Mouse (Mus musculus) neural tube, embryonic 11.5 days (tissue): Measurements from ENCODE around the gene Fez2. TPM values are rescaled to one million over a fixed set of nuclear protein-coding genes. Genes with fewer than 3 reads are reported as not detected.

Source experiments
- ATAC-seq: fragments of 200-750 bp; cut with Nextera tagmentation; 2 replicates; pipeline ENCODE4 v1.8.0; 2017; ENCODE audit warnings: moderate number of reproducible peaks, mild to moderate bottlenecking, moderate TSS enrichment, moderate library complexity; ENCODE audit not compliant: insufficient read depth, low FRiP score, low TSS enrichment
- DNase-seq: peaks from one replicate; pipeline ENCODE4 v3.0.0-alpha.2; 2015; ENCODE audit warnings: low spot score
- H3K27ac ChIP-seq: fragments of 300-500 bp; sonication (generic); 2 replicates; pipeline ENCODE4 v1.5.1; 2014; ENCODE audit warnings: low read depth, mild to moderate bottlenecking, low read length
- H3K27me3 ChIP-seq: fragments of 300-500 bp; sonication (generic); 2 replicates; pipeline ENCODE4 v1.6.1; 2014; ENCODE audit warnings: mild to moderate bottlenecking, low read length, mixed read lengths; ENCODE audit not compliant: control insufficient read depth, insufficient read depth
- H3K36me3 ChIP-seq: fragments of 300-500 bp; sonication (generic); 2 replicates; pipeline ENCODE4 v1.6.1; 2014; ENCODE audit warnings: mild to moderate bottlenecking, low read length, moderate library complexity, mixed read lengths; ENCODE audit not compliant: control insufficient read depth, insufficient read depth
- H3K4me1 ChIP-seq: fragments of 300-500 bp; sonication (generic); 2 replicates; pipeline ENCODE4 v1.6.1; 2014; ENCODE audit warnings: low read length, mixed read lengths; ENCODE audit not compliant: control insufficient read depth, insufficient read depth
- H3K4me2 ChIP-seq: fragments of 300-500 bp; sonication (generic); 2 replicates; pipeline ENCODE4 v1.6.1; 2014; ENCODE audit warnings: low read depth, mild to moderate bottlenecking, moderate library complexity
- H3K4me3 ChIP-seq: fragments of 300-500 bp; sonication (generic); 2 replicates; pipeline ENCODE4 v1.5.1; 2014; ENCODE audit warnings: low read depth, low read length
- H3K9ac ChIP-seq: fragments of 300-500 bp; sonication (generic); 2 replicates; pipeline ENCODE4 v1.6.1; 2014; ENCODE audit warnings: mild to moderate bottlenecking, low read length
- H3K9me3 ChIP-seq: fragments of 300-500 bp; sonication (generic); 2 replicates; pipeline ENCODE4 v1.6.1; 2016; ENCODE audit warnings: low read length; ENCODE audit not compliant: control insufficient read depth
- WGBS: fragments of 180-500 bp; shearing (Covaris S2); extraction: QIAGEN DNeasy Blood & Tissue Kit; methylation state at CpG from one replicate; pipeline ENCODE4 v1.1.7; 2014; 5-methylcytosine and 5-hydroxymethylcytosine counted together
- polyA plus RNA-seq: library from polyadenylated mRNA; unstranded; fragments of >200 nt; fragmentation: Nextera tagmentation; extraction: Ambion mirVana; gene quantifications from 2 replicates; pipeline ENCODE4 v1.2.1, GENCODE M21; 2014

Fez2 gene
- 54.7 and 57.0 TPM in 2 replicates for polyA plus RNA-seq

DNA sequence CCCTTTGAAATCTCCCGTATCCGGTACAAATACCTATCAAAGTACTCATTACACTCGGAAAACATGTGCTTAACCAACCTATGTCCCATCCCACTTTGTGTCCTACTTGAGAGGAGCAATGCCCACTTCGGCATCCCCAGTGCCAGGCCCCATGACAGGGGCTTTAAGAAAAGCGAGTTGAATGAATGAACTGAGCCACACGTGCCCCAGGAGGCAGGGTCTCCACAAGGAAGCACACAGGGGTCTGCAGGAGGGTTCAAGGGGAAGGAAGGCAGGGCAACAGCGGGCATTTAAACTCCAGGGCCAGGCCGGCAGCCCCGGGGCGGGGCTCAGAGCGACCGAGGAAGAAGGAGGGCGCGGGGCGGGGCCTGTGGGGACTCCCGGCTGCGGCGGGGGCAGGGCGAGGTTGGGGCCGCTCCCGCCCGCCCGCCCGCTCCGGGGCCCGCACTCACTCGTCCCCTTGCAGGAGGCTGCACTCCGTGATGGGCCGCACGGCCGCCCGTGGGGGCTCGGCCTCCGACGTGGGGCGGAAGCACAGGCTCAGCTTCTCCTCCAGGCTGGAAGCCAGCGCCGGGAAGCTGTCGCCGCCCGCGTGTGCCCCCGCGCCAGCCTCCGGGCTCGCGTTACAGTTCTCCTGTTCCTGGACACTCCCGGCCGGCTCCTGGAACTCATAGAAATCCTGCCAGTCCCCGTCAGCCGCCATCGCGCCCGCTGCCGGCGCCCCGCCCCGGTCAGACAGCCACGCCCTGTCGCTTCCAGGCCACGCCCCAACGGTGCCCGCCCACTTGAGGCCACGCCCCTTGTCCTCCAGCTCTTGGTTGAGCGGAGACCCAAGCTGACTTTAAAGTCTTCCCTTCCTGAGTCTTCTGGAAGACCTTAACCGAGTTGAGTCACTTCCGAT lies at the start of gene Fez2:
Fez2 (minus strand) TSS at position 772 of the 901 bp plus-strand sequence.
- H3K27me3 ChIP-seq = no peaks in the 10 kb centered on the region
- DNase-seq = peak; percentile 92
- no peaks in the 10 kb centered on the region for H3K4me1 ChIP-seq
- H3K27ac ChIP-seq = peak within 1 kb of the TSS; percentile 93
- peak within 1 kb of the TSS; percentile 84 for H3K4me3 ChIP-seq
- peak within 1 kb of the TSS; percentile 92 for H3K9ac ChIP-seq
- under 1% methylated on average over 60 of the region's 67 CpGs for WGBS
- H3K4me2 ChIP-seq = peak within 1 kb of the TSS; percentile 68
- H3K36me3 ChIP-seq = no peaks in the 10 kb centered on the region
- H3K9me3 ChIP-seq = no peaks in the 10 kb centered on the region
- ATAC-seq = peak; percentile 96

DNA sequence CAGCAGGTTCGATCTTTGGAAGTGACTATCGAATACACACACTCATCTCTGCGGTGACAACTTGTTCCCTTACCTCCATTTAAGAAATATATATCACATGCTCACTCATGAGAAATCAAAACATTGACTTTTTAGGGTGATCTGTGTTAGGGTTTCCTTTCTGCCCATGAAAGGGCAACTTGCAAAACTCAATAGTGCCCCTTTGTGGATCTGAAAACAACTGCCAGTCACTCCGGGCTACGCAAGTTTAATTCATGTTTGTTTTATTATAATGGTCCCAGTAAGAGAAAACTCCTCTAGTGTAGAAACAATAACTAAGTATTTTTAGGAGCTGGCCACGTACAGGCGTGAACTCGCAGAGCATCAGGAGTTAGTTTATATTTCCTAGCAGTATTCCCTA lies 47.5 kb upstream of the Fez2 start:
- ATAC-seq = no peak
- H3K27me3 ChIP-seq = no peaks in the 10 kb centered on the region
- WGBS = 91% methylated on average over 8 of the region's 8 CpGs

DNA sequence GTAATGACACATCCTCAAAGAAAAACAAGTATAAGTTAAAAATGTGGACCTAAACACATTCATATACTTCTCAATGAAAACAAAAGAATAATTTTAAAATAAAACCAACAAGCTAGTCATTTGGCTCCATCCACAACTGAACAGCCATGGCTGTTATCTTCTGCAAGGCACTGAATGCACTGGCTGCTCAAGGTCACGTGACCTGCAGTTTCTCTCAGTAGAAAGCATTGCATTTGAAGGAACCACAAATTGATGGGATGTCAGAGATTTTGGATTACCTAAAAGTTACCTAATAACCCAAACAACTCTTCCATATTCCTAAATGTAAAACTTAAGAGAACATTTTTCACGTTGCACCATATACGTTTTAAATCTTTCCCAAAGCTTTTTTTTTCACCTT lies 47.1 kb upstream of the Fez2 start:
- Histone ChIP-seq H3K4me1 (no peaks in the 10 kb centered on the region), H3K9me3 (no peaks in the 10 kb centered on the region), H3K27me3 (no peaks in the 10 kb centered on the region), H3K27ac (no peak overlapping the region), H3K36me3 (no peaks in the 10 kb centered on the region), H3K4me2 (no peak overlapping the region), H3K9ac (no peak overlapping the region), H3K4me3 (no peak overlapping the region)
- WGBS = 87% methylated on average over 3 of the region's 3 CpGs
- no peak for ATAC-seq
- DNase-seq = no peak

More for the DNA sequence above, 47.5 kb upstream of the Fez2 start:
- no peak for DNase-seq
- Histone ChIP-seq H3K4me2 (no peak overlapping the region), H3K9ac (no peak overlapping the region), H3K4me1 (no peaks in the 10 kb centered on the region), H3K27ac (no peak overlapping the region), H3K4me3 (no peak overlapping the region), H3K9me3 (no peaks in the 10 kb centered on the region), H3K36me3 (no peaks in the 10 kb centered on the region)

DNA sequence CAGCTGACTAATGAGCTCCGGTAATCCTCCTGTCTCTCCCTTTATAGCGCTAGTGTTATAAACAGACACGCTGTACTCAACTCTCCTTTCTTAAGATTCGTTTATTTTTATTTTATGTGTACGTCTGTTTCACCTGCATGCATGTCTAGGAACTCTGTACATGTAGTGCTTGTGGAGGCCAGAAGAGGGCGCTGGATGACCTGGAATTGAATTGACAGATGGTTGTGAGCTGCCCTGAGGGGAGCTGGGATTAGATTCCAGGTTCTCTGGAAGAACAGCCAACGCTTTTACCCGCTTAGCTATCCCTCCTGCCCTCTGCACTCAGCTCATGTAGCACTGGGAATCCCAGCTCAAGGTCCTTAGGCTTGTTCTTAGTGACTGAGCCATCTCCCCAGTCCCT lies 42.2 kb upstream of the Fez2 start:
- Histone ChIP-seq H3K4me2 (no peak overlapping the region), H3K4me1 (no peaks in the 10 kb centered on the region), H3K27me3 (no peaks in the 10 kb centered on the region), H3K9me3 (no peaks in the 10 kb centered on the region), H3K4me3 (no peak overlapping the region), H3K27ac (no peak overlapping the region), H3K9ac (no peak overlapping the region), H3K36me3 (no peaks in the 10 kb centered on the region)
- no peak for ATAC-seq
- DNase-seq = no peak
- WGBS = 79% methylated on average over 8 of the region's 8 CpGs

DNA sequence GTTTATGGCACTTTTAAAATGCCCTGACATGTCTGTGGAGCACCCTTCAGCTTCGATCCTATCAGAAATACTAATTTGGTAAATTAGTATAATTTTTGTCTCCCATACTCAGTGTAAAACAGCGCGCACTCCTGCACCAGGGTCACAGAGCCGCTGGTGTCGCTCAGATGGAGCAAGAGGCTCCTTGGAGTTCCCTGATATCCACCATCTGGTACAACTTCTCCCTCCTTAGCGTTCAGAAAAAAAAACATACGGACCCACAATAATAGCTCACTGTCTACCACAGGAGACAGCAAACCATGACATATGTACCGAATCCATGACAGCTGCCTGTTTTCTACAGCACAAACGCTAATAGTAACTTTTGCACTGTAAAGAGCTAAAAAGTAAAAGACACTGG lies 37.6 kb upstream of the Fez2 start:
- 80% methylated on average over 9 of the region's 9 CpGs for WGBS
- no peaks in the 10 kb centered on the region for H3K4me1 ChIP-seq

DNA sequence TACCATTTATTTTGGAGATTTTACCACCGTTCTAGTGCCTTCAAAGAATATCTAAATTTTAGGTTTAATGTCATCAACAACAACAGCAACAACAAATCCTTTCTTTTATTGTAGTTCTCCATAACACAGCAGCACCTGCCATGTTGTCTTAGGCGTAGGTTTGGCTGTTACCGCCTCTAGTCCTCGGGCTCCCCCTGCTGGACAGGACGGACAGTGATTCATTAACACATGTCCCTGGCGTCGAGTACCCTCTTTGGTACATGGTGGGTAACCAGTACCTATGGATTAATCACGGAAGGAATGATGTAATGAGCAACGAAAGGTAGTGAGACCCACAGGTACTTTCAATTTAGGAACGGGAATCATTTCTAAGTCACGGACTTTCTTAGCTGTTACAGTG lies 37.2 kb upstream of the Fez2 start:
- peak; percentile 48; the same call in 1 of the 2 replicates for ATAC-seq
- WGBS = 36% methylated on average over 11 of the region's 11 CpGs

More for the DNA sequence above, 37.6 kb upstream of the Fez2 start:
- no peaks in the 10 kb centered on the region for H3K27me3 ChIP-seq
- H3K27ac ChIP-seq = no peak overlapping the region
- DNase-seq (no peak), ATAC-seq (peak; percentile 23; the same call in 1 of the 2 replicates)
- no peak overlapping the region for H3K9ac ChIP-seq
- H3K9me3 ChIP-seq = no peaks in the 10 kb centered on the region
- no peak overlapping the region for H3K4me2 ChIP-seq
- H3K36me3 ChIP-seq = no peaks in the 10 kb centered on the region
- no peak overlapping the region for H3K4me3 ChIP-seq

DNA sequence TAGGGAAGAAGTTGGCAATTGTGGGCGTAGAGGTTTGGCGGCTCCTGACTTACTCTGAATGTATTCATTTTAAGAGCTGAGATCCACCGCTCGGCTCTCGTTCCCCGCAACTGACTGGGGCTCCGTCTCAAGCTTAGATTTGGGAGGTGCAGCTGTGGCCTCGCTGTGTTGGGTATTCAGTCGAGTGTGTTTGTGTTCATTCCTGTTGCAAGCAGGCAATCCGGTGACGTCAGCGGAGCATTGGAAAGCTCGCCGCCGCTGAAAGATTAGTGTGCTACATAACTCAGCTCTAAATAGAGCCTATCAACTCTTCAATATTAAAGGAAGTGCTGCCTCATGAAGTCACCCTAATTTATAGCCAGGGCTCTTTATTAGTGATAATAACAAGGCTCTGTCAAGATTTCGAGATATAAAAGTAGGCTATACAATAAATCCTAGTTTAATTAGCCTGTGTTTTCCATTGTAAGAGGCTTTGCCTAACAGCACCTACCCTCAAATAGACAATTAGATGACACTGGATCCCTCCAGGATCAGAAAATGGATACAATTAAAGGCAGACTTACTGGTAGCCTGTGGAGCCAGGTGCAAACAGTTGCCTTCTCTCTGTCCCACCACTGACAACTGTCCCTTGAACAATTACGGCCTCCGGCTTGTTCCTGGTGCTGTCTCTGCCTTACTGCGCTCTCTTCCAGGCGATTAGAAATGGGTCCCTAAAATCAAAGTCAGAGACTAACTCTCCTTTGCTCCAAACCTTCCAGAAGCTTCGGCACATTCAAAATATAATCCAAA lies 36.4 kb upstream of the Fez2 start:
- no peak for ATAC-seq
- Histone ChIP-seq H3K27me3 (no peaks in the 10 kb centered on the region), H3K4me3 (no peak overlapping the region), H3K4me2 (no peak overlapping the region), H3K36me3 (no peaks in the 10 kb centered on the region), H3K27ac (no peak overlapping the region), H3K9me3 (no peaks in the 10 kb centered on the region), H3K4me1 (no peaks in the 10 kb centered on the region), H3K9ac (no peak overlapping the region)
- no peak for DNase-seq
- 81% methylated on average over 21 of the region's 21 CpGs for WGBS

More for the DNA sequence above, 37.2 kb upstream of the Fez2 start:
- Histone ChIP-seq H3K27me3 (no peaks in the 10 kb centered on the region), H3K4me3 (no peak overlapping the region), H3K9me3 (no peaks in the 10 kb centered on the region), H3K27ac (no peak overlapping the region), H3K4me2 (no peak overlapping the region), H3K36me3 (no peaks in the 10 kb centered on the region), H3K4me1 (no peaks in the 10 kb centered on the region), H3K9ac (no peak overlapping the region)
- DNase-seq = peak; percentile 67

DNA sequence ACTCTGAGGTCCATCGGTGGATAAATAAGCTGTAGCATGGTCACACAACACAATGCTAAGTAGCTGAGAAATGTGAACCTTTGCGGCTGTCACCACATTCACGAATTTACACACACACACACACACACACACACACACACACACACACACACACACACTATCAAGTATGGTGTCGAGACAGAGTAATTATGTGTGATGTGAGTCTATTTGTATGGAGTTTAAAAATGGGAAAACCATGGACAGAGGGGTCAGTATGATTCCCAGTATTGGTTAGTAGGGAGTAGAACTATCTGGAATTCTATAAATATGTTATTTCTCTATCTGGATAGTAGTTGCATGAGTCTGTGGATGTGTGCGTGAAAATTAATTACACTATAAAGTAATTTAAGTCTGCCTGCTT lies 35.6 kb upstream of the Fez2 start:
- no peak overlapping the region for H3K4me3 ChIP-seq
- H3K36me3 ChIP-seq = no peaks in the 10 kb centered on the region
- no peak overlapping the region for H3K4me2 ChIP-seq
- H3K4me1 ChIP-seq = no peaks in the 10 kb centered on the region
- DNase-seq (no peak), ATAC-seq (no peak)
- 91% methylated on average over 5 of the region's 5 CpGs for WGBS
- H3K27ac ChIP-seq = no peak overlapping the region
- no peaks in the 10 kb centered on the region for H3K9me3 ChIP-seq
- H3K27me3 ChIP-seq = no peaks in the 10 kb centered on the region
- H3K9ac ChIP-seq = no peak overlapping the region
